ENCODE assay signal across 27 mouse cellular contexts in genomic region chr5:96085324-96085723, GRCm38 (mm10).
"Had no signal": no experiment of that assay in that cellular context is flagged by ENCODE, and none has a peak within 500 bp of the region (broad histone marks: within the 10 kb centered on the region; RNA-seq: fewer than 3 reads in every experiment).

No protein-coding gene starts in this region.

- H3K9ac ChIP-seq: embryonic facial prominence, embryonic 12.5 days; embryonic facial prominence, embryonic 13.5 days; embryonic facial prominence, embryonic 15.5 days; forebrain, embryonic 12.5 days; forebrain, embryonic 13.5 days; forebrain, embryonic 15.5 days; forebrain, postnatal 0 days had no signal

- H3K9me3 ChIP-seq: embryonic facial prominence, embryonic 10.5 days; embryonic facial prominence, embryonic 12.5 days; embryonic facial prominence, embryonic 13.5 days; embryonic facial prominence, embryonic 15.5 days; forebrain, embryonic 10.5 days; forebrain, embryonic 12.5 days; forebrain, embryonic 13.5 days; forebrain, embryonic 15.5 days had no signal

- H3K27me3 ChIP-seq: embryonic facial prominence, embryonic 12.5 days; embryonic facial prominence, embryonic 13.5 days; embryonic facial prominence, embryonic 15.5 days; forebrain, embryonic 12.5 days; forebrain, embryonic 13.5 days; forebrain, embryonic 15.5 days had no signal

- ATAC-seq: forebrain, embryonic 13.5 days; forebrain, embryonic 14.5 days; forebrain, embryonic 15.5 days; forebrain, embryonic 16.5 days; forebrain, postnatal 0 days had no signal

- H3K4me1 ChIP-seq: embryonic facial prominence, embryonic 10.5 days; embryonic facial prominence, embryonic 12.5 days; embryonic facial prominence, embryonic 13.5 days; embryonic facial prominence, embryonic 15.5 days; forebrain, embryonic 10.5 days; forebrain, embryonic 12.5 days; forebrain, embryonic 13.5 days; forebrain, embryonic 15.5 days had no signal

- DNase-seq: cerebellum, adult 9-10 months; cerebellum, adult 9-11 months; cerebellum, postnatal 10 days; cerebellum, postnatal 14 days; cerebellum, postnatal 25 days; cerebellum, postnatal 36 days; embryo, embryonic 11 days; forebrain, postnatal 0 days; gastrocnemius, adult 2 months; gastrocnemius, postnatal 10 days; gastrocnemius, postnatal 14 days; gastrocnemius, postnatal 25 days; gastrocnemius, postnatal 36 days; heart, adult 11 months; heart, adult 18-20 months; heart, adult 2 months had no signal

- H3K4me3 ChIP-seq: embryonic facial prominence, embryonic 10.5 days; embryonic facial prominence, embryonic 12.5 days; embryonic facial prominence, embryonic 13.5 days; embryonic facial prominence, embryonic 15.5 days; erythroblast, embryonic 14.5 days; forebrain, embryonic 10.5 days; forebrain, embryonic 12.5 days; forebrain, embryonic 13.5 days; forebrain, embryonic 15.5 days; gastrocnemius, adult 2 months; heart, adult 2 months had no signal

- H3K27ac ChIP-seq: embryonic facial prominence, embryonic 10.5 days; embryonic facial prominence, embryonic 12.5 days; embryonic facial prominence, embryonic 13.5 days; embryonic facial prominence, embryonic 15.5 days; forebrain, embryonic 10.5 days; forebrain, embryonic 12.5 days; forebrain, embryonic 13.5 days; forebrain, embryonic 15.5 days; gastrocnemius, adult 2 months; heart, adult 2 months had no signal
